Mouse (Mus musculus): ENCODE data around the gene Slc45a3.

- TF ChIP-seq MYOG (IDR thresholded peaks at IDR 0.05; ENCODE audit: control insufficient read depth, extremely low read depth, insufficient read length) (no peak), CTCF (IDR thresholded peaks at IDR 0.05; ENCODE audit: control insufficient read depth, insufficient read depth, insufficient read length) (no peak), FOSL1 (IDR thresholded peaks at IDR 0.05; ENCODE audit: insufficient read depth, low read length, poor library complexity, severe bottlenecking) (no peak), CEBPB (IDR thresholded peaks at IDR 0.05; ENCODE audit: low read depth) (no peak), MAX (IDR thresholded peaks at IDR 0.05) (no peak), USF1 (IDR thresholded peaks at IDR 0.05; ENCODE audit: low read depth) (no peak), MYOD1 (IDR thresholded peaks at IDR 0.05; ENCODE audit: control insufficient read depth, insufficient read length, low read depth) (no peak)
Measured at GRCm38 (mm10) chr1:131955131-131955757, 7.5 kb upstream of the Slc45a3 start.
